Mouse (Mus musculus) adrenal gland, postnatal 36 days (tissue): ENCODE measurements around the gene Ints1. TPM values are rescaled to one million over a fixed set of nuclear protein-coding genes. Genes with fewer than 3 reads are reported as not detected.
A peak's percentile ranks its signal among the peaks of the same experiment; 100 is the strongest.

Experiments
- DNase-seq, 2 experiments: peaks; one replicate each; pipeline ENCODE4 v3.0.0; 2021; ENCODE audit warnings: mixed read lengths in 1 of 2
- total RNA-seq, 2 experiments: library from RNA; stranded (reverse); gene quantifications; 2 replicates each; pipeline ENCODE4 v1.2.3; 2021

Gene Ints1
- total RNA-seq, 2 experiments from 2014 or later: 51.3 to 54.3 TPM

DNA sequence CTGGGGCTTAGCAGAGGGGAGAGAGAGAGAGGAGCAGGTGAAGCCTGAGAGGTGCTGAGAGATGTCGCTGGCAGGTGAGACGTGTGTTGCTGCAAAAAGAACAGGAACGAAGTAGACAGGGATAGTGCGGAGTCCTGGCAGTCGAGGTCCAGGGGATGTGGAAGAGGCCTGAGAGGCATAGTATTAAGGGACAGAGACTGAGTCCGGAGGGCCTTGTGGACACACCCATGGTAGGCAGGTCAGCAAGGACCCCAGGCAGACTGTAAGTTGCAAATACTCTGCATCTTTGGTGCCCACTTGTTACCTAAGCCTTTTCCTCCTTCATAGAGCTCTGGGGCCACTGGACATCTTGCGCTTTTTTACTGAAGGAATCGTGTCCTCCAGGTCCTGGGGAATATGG, 25.8 kb upstream of the Ints1 start:
- DNase-seq: no peak

DNA sequence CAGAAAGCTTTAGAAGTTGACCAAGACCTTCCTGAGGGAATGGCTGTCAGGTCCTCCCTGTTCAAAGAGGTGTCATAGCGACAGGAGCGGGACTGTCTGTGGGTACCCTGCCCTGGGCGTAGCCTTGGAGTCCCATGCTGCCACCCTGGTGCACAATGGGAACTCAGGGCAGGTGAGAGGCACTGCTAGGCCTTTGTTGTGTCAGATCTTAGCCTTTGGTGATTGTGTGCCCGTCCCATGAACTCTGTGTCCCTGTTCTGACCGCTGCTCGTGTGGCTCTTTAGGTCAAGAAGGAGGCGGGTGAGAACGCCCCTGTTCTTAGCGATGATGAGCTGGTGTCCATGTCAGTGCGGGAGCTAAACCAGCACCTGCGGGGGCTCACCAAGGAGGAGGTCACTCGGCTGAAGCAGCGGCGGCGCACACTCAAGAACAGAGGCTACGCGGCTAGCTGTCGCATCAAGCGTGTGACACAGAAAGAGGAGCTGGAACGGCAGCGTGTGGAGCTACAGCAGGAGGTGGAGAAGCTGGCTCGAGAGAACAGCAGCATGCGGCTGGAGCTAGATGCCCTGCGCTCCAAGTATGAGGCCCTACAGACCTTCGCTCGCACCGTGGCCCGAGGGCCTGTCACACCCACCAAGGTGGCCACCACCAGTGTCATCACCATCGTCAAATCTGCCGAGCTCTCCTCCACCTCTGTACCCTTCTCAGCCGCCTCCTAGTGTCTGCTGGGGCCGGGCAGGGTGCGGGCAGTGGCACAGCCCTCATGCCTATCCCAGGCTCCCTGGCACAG, 24.5 kb upstream of the Ints1 start:
- DNase-seq: no peak

DNA sequence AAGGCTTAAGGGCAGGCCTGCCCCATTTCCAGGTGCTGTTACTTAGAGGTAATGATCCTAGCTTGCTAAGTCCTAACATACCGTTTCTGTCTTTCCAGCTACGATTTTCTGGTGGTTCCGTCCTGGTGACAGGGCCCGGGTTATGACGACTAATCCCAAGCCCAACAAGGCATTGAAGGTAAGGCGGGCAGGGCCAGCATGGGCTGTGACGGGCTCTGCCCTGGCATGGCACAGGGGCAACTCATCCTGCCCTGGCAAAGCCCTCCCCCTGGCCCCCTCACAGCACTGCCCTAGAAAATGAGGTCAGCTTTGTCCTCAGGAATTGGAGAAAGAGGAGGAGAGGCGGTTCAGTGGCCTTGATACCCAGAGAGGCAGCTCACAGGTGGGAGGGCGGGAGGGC, 23.6 kb upstream of the Ints1 start:
- DNase-seq: no peak

DNA sequence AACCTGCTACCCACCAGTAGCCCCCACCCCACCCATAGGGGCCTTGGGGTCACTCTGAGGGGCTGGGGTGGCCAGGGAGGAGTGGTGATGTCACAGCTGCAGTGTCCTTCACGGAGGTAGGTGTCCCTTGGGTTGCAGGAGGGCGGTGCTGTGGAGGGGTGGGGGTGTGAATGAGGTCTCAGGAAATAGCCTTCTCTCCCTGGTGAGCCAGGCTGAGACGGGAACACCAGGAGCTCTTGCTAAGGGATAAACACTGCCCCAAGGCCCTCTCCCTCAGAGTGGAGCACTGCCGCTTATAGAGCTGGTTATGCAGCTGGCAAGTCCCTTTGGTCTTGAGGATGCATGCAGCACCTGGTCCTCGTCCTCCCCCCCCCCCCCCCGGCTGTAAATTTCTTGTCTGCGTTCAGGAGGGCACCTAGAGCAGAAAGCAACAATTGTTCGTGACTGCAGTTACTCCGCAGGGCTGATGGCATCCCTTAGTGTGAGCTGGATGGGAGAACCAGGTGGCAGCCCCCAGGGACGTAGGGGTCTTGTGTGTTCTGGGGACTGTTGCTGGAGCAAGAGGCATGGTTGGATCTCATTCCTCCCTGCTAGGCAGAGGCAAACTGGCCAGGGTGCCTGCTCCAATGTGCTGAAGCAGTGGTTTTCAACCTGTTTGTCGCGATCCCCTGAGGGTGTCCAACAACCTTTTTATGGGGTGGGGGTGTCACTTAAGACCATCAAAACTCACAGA, 22.9 kb upstream of the Ints1 start:
- peak in 1 of 2 experiments; percentile 47 for DNase-seq

DNA sequence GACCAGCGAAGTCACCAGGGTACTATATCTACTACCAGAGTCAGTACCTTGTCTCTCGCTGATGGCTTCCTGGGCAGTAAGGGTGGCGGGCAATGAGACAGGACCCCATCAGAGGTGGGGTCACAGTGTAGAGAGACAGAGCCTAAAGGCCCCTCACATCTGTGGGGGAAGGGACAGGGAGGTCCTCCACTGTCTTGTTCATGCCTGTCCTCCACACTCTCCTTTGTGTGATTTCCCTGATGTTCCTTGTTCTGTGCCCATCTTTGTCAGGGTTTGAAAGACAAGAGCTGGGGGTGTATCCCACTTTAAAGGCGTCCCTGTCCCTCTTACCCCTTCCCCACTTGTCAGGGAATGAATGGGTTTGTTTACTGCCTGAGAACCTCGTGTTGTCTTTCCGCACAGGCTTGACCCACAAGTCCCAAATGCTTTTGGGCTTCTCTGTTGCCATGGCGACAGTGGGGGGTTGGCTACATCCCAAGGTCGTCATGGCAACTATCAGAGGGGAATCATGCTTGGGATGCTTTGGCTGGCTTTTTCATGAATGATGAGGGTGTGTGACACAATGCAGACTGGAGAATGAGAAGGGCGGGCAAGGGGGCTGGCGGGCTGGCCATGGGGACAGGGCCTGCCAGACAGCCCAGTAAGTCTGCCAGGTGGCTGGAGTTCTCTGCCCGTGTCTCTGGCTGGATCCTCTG, 22.1 kb upstream of the Ints1 start:
- DNase-seq: peak; percentile 91 to 92

DNA sequence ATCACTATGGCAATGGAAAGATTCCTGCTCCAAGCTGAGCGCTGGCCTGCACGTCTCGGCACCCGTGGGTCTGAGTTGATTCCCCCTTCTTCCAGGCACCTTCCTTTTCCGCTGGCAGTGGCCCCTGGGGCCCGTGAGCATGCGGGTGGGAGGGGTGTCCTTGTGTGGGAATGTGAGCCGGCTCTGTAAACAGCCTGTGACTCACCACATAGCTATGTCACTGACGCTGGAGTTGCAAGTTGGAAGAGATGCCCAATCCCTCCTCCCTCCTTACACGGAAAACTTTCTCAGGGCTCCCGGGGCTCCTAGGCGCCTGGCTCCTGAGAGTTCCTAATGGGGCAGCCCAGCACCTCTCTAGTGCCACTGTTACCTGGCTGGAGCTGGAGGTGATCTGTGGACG, 21.4 kb upstream of the Ints1 start:
- DNase-seq: peak; percentile 93

DNA sequence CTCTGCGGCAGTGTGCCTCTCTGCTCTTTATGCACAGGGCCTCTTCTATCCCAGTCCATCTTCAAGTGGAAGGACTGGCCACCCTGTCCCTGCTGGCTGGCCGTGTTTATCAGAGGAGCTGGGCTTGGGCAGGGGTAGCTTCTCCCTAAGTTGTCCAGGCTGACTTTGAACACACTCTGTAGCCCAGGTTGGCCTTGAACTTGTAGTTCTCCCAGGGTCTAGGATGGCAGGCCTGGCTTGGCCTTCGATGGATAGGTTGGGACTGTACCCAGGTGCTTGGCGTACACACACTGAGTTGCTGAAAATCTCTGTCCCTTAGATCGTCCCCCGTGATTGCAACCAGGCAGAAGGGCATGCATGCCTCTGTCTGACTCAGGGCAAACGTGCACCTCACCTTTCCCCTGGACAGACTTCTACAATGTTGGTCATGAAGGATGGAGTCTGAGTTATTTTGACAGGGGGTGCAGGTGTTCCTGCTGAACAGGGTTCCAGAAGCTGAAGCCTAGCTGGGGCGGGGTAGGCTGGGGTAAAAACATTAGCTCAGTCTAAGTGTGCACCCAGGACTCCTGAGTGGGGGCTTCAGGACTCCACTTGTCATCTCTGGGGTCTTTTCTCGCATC, 20.6 kb upstream of the Ints1 start:
- no peak for DNase-seq

DNA sequence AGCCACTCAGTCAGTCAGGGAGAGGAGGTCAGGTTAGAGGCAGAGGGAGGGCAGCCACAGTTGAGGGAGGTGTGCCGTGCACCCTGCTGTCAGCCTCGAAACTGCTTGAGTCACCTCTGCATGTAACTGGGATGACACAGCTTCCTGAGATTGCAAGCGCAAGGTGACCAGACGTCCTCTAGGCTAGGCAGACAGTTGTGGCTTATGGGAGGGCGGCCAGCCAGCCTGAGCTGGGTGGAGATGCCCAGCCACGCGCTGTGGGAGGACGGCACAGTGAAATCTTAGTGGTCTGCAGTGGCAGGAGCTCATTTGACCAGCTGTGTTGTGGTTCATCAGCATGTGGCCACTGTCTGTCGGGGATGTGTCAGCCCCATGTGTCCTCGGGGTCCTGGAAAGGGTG, 19.5 kb upstream of the Ints1 start:
- DNase-seq: peak; percentile 73 to 82

DNA sequence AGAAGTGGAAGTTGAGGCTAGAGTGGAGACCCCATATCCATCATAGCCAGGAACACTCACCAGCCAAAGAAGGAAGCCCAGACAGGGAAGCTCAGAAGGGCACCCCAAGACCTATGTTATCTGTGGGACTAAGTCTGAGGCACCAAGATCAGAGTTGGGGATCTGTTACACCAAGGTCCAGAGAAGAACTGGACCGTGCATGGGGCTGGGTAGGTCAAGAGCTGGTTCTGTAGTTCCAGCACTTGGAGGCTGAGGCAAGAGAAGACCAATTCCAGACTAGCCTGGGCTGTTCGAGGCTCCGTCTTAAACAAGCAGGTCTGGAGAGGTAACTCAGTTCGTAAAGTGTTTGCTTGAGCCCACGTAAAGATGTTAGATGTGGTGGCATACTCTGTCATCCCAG, 18.7 kb upstream of the Ints1 start:
- DNase-seq: no peak

DNA sequence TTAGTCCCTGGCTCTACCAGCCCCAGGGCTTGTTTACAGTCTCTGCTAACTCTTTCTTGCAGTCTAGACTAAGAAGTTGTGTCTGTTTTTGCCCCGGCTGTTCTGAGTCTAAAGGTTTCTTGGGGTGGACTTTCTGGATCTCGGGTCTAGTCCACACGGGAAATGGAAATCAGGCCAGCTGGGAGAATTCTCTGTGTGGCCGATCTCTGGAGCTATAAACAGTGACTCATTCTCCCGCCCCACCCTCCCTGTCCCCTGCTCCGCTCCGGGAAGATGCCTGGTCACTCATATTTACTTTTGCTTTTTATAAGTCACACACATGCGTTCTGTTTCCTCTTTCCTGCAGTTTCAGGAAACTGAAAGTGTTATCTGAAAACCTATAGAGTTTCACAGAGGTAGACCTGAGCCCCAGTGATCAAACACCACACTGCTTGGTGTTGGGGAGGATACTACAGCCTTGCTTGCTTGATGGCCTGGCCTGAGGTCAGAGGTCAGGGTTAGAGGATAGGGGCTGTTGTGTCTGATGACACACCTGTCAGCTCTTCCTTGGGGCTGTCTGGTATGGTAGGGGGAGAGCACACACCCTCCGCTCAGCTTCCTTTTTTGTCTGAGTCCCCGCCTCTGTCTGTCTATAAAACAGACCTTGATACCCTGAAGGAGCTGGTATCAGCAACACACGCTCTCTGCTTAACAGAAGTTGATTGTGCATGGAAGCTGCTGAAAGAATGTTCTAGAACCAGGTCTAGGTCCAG, 18.0 kb upstream of the Ints1 start:
- DNase-seq: peak; percentile 53 to 60

DNA sequence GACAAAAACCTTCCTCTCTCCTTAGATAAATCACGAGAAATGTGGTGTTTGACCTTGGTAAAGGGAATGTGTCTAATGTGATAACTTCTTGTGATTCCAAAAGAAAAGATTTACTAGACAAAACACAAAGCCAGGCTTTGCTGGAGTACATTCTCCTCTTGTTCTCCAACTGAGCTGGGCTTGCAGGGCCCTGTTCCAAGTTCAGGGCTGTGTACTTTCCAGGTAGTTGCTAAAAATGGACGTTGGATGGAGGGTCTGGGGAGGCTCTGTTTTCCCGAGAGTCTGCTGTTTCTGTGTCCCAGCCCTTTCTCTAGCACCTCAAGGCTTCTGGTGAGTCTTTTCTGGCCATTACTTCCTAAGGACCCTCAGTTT, 17.5 kb upstream of the Ints1 start:
- DNase-seq: no peak

DNA sequence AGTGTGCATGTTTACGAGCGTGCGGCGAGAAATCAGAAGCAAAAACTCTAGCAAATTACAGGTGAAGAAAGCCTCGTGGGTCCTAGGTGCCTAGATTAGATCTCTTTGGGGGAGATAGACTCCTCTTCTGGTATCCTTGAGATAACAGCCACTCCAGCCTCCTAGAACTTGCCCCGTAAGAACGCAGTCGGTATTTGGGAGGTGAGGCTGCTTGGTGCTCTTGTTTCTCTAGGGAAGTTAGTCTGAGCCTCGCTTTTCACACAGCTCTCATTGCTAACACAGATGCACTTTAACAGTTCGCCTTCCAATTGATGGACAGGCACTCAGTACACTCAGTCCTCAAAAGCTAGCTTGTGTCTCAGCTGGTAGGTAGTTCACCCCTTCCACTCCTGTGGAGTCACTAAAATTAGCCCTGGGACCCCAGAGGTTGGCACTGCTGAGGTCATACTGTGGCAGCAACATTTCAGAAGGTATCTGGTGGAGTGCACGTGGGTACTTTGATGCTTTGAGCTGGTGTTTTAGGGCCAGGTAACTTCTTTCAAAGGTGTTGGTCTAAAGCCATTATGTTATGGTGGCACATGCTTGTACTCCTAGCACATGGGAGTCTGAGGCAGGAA, 16.8 kb upstream of the Ints1 start:
- no peak for DNase-seq

DNA sequence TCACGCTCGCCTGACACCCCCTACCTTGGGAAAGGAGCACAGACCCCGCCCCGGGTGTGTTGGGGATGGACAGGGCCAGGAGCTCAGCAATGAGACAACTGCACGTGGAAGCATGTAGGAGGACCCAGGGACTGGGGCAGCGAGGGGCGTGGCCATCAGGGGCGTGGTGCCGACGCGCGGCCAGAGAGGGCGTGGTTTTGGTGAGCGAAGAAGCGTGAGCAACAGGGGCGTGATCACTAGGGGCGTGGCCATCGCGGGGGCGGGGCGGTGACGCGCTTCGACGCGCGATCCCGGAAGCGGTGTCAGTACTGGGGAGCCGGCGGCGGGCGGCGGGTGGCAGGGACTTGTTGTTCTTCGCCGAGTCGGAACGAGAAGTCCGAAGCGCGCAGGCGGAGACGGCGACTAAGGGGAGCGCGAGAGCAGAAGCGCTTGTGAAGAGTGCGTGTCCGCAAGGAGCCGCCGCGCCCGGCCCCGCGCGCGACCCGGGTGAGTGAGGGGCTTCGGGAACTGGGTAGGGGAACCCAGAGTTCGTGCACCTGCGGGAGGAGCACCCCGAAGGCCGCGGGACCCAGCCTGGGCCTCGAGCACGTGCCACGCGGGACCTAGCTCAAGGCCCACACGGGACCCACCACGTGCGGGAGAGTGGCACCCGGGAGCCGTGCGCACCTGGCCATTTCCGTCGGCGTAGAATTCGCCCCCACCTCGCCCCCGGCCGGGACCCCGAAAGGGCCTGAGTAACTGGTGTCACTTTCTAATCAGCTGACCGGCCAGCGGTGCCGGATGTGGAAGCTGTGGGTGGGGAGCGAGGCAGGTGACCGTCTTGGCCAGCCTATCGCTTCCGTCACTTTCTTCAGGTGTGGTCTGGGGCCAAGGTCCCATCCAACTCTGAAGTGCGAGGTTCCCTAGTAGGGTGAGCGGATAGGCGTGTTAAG, 16.0 kb upstream of the Ints1 start, which contains the start of gene Mafk:
Mafk (plus strand) TSS at position 287 of the 932 bp plus-strand sequence.
- peak; percentile 99 for DNase-seq

DNA sequence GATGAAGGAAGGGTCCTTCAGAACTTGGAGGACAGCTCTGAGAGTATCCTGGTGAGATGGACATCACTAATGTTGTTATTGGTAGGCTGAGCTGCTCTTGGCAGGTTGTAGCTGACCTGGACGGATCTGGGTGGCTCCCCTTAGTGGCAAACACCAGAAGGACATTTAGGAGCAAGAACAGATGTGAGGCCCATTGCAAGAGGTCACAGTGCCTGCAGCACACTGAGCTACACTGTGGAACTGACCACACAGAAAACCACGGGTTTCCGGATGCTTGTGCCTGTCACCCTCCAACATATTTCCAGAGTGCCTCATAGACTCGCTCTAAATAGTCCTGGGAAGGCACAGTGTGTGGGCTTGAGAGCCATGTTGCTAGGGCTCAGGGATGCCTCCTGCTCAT, 14.0 kb upstream of the Ints1 start:
- no peak for DNase-seq

DNA sequence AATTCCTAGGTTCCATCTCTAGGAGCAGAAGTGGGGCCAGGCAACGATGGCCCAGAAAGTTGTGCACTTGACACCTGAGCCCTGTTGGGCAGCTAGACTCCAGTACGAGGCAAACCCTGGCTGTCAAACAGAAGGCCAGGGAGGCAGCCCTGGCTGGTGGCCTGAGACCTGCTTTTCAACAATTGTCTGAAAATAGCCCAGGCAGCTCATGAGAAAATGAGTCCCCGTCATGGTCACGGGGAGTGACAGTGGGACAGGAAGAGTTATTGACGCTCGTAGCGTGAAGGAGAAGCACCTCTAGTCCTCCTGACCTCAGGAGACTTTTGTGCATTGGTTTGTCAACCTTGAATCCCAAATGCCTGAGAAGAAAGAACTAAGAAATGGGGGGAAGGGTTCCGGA, 5.9 kb upstream of the Ints1 start:
- no peak for DNase-seq

DNA sequence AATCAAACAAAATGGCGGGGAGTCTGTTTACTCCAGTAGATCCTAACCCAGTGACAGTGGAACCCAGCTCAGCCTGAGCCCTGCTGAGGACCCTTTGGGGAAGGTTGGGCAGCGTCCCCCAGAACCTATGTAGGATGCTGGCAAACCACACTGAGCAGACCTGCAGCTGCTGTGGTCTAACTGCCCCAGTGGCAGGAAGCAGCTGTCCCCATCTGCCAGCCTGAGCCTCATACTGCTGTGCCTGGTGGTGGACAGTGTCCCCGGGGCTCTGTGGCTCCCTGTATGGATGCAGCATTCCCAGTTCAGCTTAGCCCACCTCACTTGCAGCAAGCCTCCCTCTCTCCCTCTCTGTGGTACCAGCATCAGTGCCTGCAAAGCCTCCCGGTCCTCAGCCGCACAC, 1.5 kb upstream of the Ints1 start:
- DNase-seq: no peak

DNA sequence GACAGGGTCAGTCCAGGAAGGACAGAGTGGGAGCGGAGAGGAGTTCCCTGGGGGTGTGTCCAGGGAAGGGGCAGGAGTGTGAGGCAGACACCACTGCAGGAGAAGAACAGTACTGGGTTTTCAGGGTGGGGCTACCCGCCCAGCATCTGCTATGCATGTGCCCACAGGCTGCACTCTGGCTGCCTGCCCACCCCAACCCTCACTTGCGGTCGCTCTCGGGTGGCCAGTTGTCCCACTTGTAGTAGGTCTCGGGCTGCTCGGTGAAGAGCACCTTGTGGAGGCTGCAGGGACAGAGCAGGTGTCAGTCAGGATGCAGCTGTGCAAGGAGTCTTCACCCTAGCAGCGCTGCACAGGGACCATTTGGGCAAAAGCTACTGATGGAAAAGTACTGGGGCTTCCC, 7.3 kb downstream of the Ints1 start:
- DNase-seq: no peak

DNA sequence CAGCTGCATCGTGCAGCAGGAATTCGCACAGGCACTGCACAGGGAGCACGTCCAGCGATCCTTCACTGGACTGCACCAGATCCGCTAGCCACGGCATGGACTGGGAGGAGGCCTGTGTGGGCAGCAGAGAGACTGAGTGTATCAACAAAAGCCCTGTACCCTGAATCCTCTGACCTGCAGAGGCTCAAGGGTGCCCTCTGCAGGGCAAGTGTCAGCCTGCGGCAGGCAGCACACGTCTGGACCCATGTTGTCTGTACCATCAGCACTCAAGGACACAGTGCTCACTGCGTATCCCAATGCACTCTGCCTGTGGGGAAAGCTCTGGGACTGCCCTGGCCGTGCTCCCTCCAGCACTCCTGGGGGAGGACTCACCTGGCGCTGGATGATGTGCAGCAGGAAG, 11.2 kb downstream of the Ints1 start:
- peak; percentile 25 to 28 for DNase-seq

DNA sequence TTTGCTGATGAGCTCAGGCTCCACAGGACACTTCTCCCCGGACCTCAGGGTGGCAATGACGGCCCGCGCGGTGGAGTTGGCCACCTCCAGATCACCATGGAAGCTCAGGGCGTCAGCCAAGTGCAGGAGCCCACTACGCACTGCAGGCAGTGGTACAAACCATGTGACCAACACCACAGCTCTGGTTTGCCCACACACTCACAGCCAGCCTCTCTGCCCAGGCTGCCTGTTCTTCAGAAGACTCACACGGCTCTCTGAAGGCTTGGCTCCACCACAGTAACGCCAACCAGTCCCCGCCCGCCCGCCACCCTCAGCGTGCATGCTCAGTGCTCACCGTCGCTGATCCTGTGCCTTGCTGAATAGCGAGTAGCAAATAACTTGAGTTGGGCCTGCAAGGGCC, 17.4 kb downstream of the Ints1 start:
- no peak for DNase-seq

DNA sequence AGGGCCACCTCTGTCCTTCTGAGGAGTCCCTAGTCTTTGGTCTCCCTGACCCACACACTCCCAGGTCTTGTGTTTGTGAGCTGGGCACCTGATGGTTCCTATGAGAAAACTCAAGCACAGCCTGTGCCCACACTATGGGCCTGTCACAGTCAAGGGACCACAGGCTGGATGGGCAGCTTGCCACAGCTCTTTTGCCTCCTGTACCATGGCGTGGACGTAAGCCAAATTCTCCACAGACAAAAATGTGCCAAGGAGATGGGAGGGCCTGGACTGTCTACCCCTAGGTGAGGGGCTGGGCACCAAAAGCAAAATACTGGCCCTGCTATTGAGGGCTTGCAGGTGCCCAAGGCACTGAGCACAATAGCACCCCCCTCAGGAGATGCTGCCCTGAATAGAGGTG, 18.9 kb downstream of the Ints1 start:
- DNase-seq: no peak
